Mouse (Mus musculus) small intestine, adult 2 months (tissue): ENCODE data around the gene Il18rap. TPM values are rescaled to one million over a fixed set of nuclear protein-coding genes. Genes with fewer than 3 reads are reported as not detected.

ENCODE experiments used
- H3K27ac ChIP-seq: fragments of 200-500 bp; 2 replicates; pipeline ENCODE4 v1.5.1; 2012; ENCODE audit warnings: low read depth, low read length, control low read depth, inconsistent platforms; ENCODE audit not compliant: insufficient read depth
- H3K27me3 ChIP-seq: fragments of 200-500 bp; 2 replicates; pipeline ENCODE4 v1.6.1; 2012; ENCODE audit warnings: mild to moderate bottlenecking, moderate library complexity, low read length, inconsistent platforms; ENCODE audit not compliant: control insufficient read depth, insufficient read depth
- H3K36me3 ChIP-seq: fragments of 200-500 bp; 2 replicates; pipeline ENCODE4 v1.6.1; 2012; ENCODE audit warnings: mild to moderate bottlenecking, low read length, control low read depth, inconsistent platforms; ENCODE audit not compliant: control insufficient read depth, insufficient read depth
- H3K4me1 ChIP-seq: fragments of 200-500 bp; 2 replicates; pipeline ENCODE4 v1.6.1; 2012; ENCODE audit warnings: low read length, inconsistent platforms, mixed read lengths; ENCODE audit not compliant: control insufficient read depth, insufficient read depth, insufficient read length
- H3K4me3 ChIP-seq: fragments of 200-500 bp; 2 replicates; pipeline ENCODE4 v1.5.1; 2012; ENCODE audit warnings: low read depth, mild to moderate bottlenecking, control low read depth, inconsistent platforms, low read length, moderate library complexity
- CTCF ChIP-seq: fragments of 200-500 bp; IDR thresholded peaks from 2 replicates; pipeline ENCODE4 v1.5.1; 2012; ENCODE audit warnings: low read depth, mild to moderate bottlenecking, control low read depth, inconsistent platforms, low read length, moderate library complexity, mixed read lengths; ENCODE audit not compliant: insufficient replicate concordance, insufficient read length; ENCODE audit errors: extremely low read depth
- POLR2A ChIP-seq: fragments of 200-500 bp; IDR thresholded peaks from 2 replicates; pipeline ENCODE4 v1.6.1; 2012; ENCODE audit warnings: low read depth, mild to moderate bottlenecking, control low read depth, inconsistent platforms, low read length, moderate library complexity
- WGBS: fragments of 180-500 bp; shearing (Covaris S2); methylation state at CpG from one replicate; pipeline ENCODE4 v1.1.7; 2018; 5-methylcytosine and 5-hydroxymethylcytosine counted together
- polyA plus RNA-seq: library from polyadenylated mRNA; depleted of rRNA; stranded (reverse); fragments of >200 nt; gene quantifications from 2 replicates; pipeline ENCODE4 v1.2.3, GENCODE M21; 2012

Il18rap gene
- polyA plus RNA-seq, 1 experiment, result 0.19 TPM

DNA sequence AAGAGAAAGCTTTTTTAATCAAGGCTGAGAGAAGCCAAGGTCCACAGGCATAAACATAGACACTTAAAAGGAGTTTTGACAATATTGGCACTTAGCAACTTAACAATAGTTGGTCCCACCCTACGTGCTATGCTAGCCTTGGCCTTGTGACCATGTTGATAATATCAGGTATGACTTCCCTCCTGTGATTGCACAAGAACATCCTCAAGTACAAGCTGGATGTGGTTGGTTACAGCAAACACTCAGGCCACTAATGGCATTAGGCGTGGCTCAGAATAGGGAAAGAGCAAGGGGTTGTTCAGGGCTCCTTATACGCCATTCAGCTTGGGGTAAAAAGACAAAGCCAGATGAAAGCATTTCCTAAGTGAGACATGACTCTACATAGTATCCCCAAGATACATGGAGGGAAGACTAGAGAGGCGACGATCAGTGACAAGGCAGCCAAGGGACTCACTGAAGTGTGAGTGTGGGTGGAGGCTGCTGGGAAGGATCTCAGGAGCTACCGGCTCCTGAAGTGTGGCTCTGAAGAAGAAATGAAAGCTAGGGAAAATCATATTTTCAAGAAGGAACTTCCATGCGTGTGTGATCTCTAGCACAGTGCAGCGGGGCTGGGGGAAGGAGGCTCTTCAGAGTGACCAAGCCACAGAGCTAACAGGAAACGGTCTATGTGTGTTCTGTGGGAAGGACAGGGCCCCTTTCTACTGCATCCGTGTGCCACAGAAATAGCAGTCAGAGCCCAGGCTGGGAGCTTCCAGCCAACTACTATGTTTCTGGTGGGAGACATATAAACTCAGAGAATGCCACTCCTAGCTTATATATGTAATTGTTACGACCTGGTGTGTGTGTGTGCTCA lies 13.4 kb upstream of the Il18rap start:
- H3K4me3 ChIP-seq, result no peak overlapping the region
- H3K27me3 ChIP-seq, result no peaks in the 10 kb centered on the region
- H3K4me1 ChIP-seq, result no peaks in the 10 kb centered on the region
- 62% methylated on average over 11 of the region's 11 CpGs for WGBS
- H3K36me3 ChIP-seq, result no peaks in the 10 kb centered on the region
- TF ChIP-seq CTCF (no peak), POLR2A (no peak)
- H3K27ac ChIP-seq, result no peak overlapping the region

DNA sequence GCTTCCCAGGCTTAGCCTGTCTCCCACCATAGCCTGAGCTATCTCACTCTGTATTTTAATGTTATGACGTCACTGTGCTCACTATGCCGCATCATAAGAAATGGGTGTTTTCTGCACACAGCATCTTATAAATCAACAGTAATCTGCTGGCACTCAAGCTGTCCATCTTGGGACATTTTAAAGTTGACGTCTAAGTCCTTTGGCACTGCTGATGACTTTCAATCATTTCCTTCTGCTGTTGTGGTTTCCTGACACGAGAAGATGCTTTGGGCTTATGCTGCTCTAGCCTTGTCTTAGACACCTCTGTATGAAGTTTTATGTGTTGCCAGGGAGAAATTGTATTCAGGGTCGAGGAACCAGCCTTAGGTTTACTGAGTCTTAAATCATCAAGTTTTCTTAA lies 10.6 kb upstream of the Il18rap start:
- Histone ChIP-seq H3K27ac (no peak overlapping the region), H3K36me3 (no peaks in the 10 kb centered on the region), H3K4me3 (no peak overlapping the region), H3K27me3 (no peaks in the 10 kb centered on the region), H3K4me1 (no peaks in the 10 kb centered on the region)
- 69% methylated on average over 5 of the region's 5 CpGs for WGBS
- TF ChIP-seq CTCF (no peak), POLR2A (no peak)

DNA sequence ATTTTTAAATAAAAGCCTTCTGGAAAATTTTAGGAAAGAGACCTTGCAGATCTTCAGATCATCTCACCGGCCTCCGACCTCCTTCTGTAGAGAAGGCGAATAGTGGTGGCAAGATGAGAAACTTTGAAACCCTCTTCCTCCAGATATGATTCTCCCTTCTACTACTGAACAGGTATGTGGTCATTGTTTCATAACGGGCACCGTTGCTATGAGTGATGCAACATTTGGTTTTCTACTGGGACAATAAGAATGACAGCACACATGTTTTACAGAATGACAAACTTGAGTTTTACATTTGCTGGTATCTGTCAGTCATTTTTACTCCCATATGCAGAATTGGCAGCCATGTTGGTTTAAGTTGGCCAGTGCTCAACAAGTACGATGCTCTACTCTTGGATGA lies 1.2 kb downstream of the Il18rap start:
- 88% methylated on average over 6 of the region's 6 CpGs for WGBS
- no peaks in the 10 kb centered on the region for H3K4me1 ChIP-seq
- no peaks in the 10 kb centered on the region for H3K36me3 ChIP-seq
- no peaks in the 10 kb centered on the region for H3K27me3 ChIP-seq
- H3K27ac ChIP-seq, result no peak overlapping the region
- no peak overlapping the region for H3K4me3 ChIP-seq
- no peak for TF ChIP-seq POLR2A
- no peak for TF ChIP-seq CTCF

DNA sequence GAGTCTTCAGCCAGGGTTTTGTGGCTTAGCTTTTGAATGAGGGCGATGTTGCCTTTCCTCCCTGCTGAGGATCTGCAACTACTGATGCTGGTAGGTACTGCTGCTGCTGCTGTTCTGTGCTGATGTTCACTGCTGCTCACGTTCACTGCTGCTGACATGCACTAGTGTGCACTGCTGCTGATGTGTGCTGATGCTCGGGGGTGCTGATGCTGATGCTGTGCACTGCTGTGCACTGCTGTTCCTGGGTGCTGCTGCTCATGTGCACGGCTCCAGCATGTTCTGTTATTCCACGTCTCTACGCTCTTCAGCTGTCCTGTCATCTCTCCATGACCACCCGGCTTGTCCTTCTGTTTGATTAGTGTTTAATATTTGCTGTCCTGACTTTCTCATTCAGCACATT lies 7.8 kb downstream of the Il18rap start:
- Histone ChIP-seq H3K27ac (no peak overlapping the region), H3K4me3 (no peak overlapping the region), H3K36me3 (no peaks in the 10 kb centered on the region), H3K27me3 (no peaks in the 10 kb centered on the region), H3K4me1 (no peaks in the 10 kb centered on the region)
- TF ChIP-seq POLR2A (no peak), CTCF (no peak)
- WGBS, result 82% methylated on average over 7 of the region's 7 CpGs

DNA sequence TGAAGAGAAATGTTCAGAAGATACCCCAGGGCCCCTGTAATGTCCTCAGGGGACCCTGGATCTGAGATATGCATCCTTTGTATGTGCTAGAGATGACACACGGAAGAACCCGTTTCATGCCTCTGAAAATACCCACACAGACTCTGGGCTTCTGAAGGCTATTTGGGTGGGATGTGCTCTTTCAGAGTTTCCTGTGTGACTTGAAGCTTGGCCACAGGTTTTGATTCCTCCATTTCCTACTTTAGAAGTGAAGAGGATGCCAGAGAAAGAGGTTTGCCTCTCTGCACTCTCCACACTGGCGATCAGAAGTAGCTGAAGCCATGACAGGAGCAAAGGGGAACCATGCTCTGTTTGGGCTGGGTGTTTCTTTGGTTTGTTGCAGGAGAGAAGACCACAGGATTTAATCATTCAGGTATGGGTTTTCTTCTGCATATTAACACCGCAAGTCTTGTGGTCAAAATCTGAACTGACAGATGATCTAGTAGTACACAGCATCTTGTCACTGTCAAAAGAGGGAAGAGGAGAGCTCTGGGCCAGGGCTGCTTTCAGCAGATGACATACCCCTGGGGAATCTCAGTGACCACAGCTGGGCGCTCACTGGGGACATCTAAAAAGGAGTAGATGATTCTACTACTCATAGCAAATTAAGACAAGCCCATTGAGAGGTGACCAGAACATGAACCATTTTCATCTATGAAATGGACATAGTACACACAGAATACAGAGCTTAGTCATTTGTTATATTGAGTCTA lies 9.0 kb downstream of the Il18rap start:
- H3K4me1 ChIP-seq, result no peaks in the 10 kb centered on the region
- no peak overlapping the region for H3K4me3 ChIP-seq
- TF ChIP-seq POLR2A (no peak), CTCF (no peak)
- 79% methylated on average over 5 of the region's 5 CpGs for WGBS
- no peaks in the 10 kb centered on the region for H3K27me3 ChIP-seq
- H3K27ac ChIP-seq, result no peak overlapping the region
- no peaks in the 10 kb centered on the region for H3K36me3 ChIP-seq

DNA sequence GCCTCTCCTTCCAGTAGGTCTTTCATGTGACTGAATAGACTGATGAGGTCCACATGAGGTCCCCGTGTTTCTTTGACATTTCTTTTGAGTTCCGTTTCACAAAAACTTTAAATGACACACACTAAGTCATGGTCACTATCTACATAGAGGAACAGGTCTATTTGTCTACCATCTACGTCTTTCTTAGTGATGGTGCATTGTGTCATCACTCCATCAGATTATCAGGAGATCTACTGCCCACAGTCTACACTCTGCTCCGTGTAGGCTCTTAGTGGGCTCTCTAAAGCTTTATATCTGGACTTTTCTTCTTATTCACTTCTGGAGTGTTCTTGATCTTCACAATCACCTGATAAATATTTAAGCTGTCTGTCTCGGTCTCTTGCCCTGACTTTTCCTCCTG lies 14.1 kb downstream of the Il18rap start:
- 85% methylated on average over 5 of the region's 5 CpGs for WGBS

DNA sequence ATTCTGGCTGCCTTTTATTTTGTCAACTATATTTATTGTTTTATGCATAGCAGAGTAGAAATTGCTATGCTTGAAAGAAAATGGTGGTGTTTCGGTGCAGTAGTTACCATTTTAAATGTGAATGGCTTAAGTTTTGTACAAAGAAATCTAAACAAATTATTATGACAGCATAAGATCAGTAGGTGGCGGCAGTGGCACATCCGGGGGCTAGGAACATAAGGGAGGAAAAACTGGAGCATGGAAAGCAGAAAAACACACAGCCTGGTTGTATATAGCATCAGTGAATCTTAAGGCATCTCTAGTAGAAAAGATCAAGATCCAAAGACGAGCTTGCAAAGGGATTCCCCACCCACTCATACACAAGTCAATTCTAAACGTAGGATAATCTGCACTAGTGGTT lies 22.4 kb downstream of the Il18rap start:
- no peaks in the 10 kb centered on the region for H3K27me3 ChIP-seq
- H3K4me3 ChIP-seq, result no peak overlapping the region
- no peaks in the 10 kb centered on the region for H3K4me1 ChIP-seq
- no peaks in the 10 kb centered on the region for H3K36me3 ChIP-seq
- no peak for TF ChIP-seq POLR2A
- 72% methylated on average over 5 of the region's 5 CpGs for WGBS
- no peak overlapping the region for H3K27ac ChIP-seq

More for the DNA sequence above, 14.1 kb downstream of the Il18rap start:
- Histone ChIP-seq H3K4me3 (no peak overlapping the region), H3K36me3 (no peaks in the 10 kb centered on the region), H3K27me3 (no peaks in the 10 kb centered on the region), H3K27ac (no peak overlapping the region), H3K4me1 (no peaks in the 10 kb centered on the region)
- no peak for TF ChIP-seq POLR2A
- TF ChIP-seq CTCF, result no peak
